Comparison of ENCODE assay signal across 25 mouse cellular contexts in the genomic region with DNA sequence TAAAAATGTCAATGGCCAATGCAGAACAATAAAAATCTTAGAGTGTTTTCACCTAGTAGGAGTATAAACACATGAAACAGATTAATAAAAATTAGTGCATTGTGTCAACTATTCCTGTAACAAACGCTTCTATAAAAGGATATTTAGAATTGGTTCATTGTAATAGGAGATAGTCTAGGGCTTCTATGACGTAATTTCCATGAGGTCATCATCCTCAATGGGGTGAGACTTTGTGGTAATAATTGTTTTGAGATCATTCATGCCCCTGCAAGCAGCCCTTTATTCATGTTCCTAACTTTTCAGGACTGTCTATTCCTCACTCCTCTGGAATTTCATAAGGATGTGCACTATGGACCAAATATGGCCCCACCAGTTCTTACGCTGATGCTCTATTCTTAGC.
"Had no signal": no experiment of that assay in that cellular context is flagged by ENCODE, and none has a peak within 500 bp of the region (broad histone marks: within the 10 kb centered on the region; RNA-seq: fewer than 3 reads in every experiment).

No protein-coding gene starts in this region.

- ATAC-seq: hindbrain, postnatal 0 days; intestine, embryonic 16.5 days; liver, embryonic 12.5 days had no signal

- H3K4me1 ChIP-seq: hindbrain, embryonic 13.5 days; hindbrain, embryonic 15.5 days; kidney, embryonic 15.5 days; limb, embryonic 13.5 days; limb, embryonic 15.5 days had no signal

- H3K4me3 ChIP-seq: heart, embryonic 13.5 days; heart, embryonic 15.5 days; hindbrain, embryonic 13.5 days; hindbrain, embryonic 15.5 days; kidney, embryonic 15.5 days; limb, embryonic 13.5 days; limb, embryonic 15.5 days; liver, embryonic 12.5 days had no signal

- H3K9me3 ChIP-seq: heart, embryonic 13.5 days; heart, embryonic 15.5 days; hindbrain, embryonic 13.5 days; hindbrain, embryonic 15.5 days; kidney, embryonic 15.5 days; limb, embryonic 13.5 days; limb, embryonic 15.5 days; liver, embryonic 12.5 days had no signal

- DNase-seq: gastrocnemius, postnatal 25 days; heart, adult 18-20 months; heart, postnatal 14 days; heart, postnatal 36 days; kidney, adult 11 months; kidney, adult 2 months; kidney, adult 9 months; kidney, postnatal 14 days; kidney, postnatal 36 days; layer of hippocampus, adult 9-11 months; layer of hippocampus, postnatal 36 days; left cerebral cortex, postnatal 4 days had no signal

- H3K27me3 ChIP-seq: heart, embryonic 13.5 days; heart, embryonic 15.5 days; hindbrain, embryonic 13.5 days; hindbrain, embryonic 15.5 days; kidney, embryonic 15.5 days; limb, embryonic 13.5 days; limb, embryonic 15.5 days; liver, embryonic 12.5 days had no signal

- H3K9ac ChIP-seq: heart, embryonic 13.5 days; heart, embryonic 15.5 days; hindbrain, embryonic 13.5 days; hindbrain, embryonic 15.5 days; kidney, embryonic 15.5 days; limb, embryonic 13.5 days; limb, embryonic 15.5 days; liver, embryonic 12.5 days; liver, embryonic 14.5 days had no signal

- H3K4me2 ChIP-seq: heart, embryonic 11.5 days; heart, embryonic 13.5 days; heart, embryonic 15.5 days; hindbrain, embryonic 13.5 days; hindbrain, embryonic 15.5 days; kidney, embryonic 15.5 days; limb, embryonic 13.5 days; limb, embryonic 15.5 days; liver, embryonic 12.5 days had no signal

- H3K36me3 ChIP-seq: heart, embryonic 13.5 days; heart, embryonic 15.5 days; hindbrain, embryonic 13.5 days; hindbrain, embryonic 15.5 days; kidney, embryonic 15.5 days; limb, embryonic 13.5 days; limb, embryonic 15.5 days; liver, embryonic 12.5 days had no signal

- H3K27ac ChIP-seq: heart, embryonic 13.5 days; heart, embryonic 15.5 days; hindbrain, embryonic 13.5 days; hindbrain, embryonic 15.5 days; hindbrain, postnatal 0 days; kidney, embryonic 15.5 days; kidney, postnatal 0 days; limb, embryonic 13.5 days; limb, embryonic 15.5 days; liver, embryonic 12.5 days; liver, embryonic 14.5 days had no signal
